Mouse (Mus musculus) liver, embryonic 16.5 days (tissue): Measurements from ENCODE around the gene Zfp760. TPM values are rescaled to one million over a fixed set of nuclear protein-coding genes. Genes with fewer than 3 reads are reported as not detected.

Source experiments
- polyA plus RNA-seq: library from polyadenylated mRNA; unstranded; fragments of >200 nt; fragmentation: Nextera tagmentation; extraction: Ambion mirVana; gene quantifications from 2 replicates; pipeline ENCODE4 v1.2.1, GENCODE M21; 2015

Zfp760 gene
- polyA plus RNA-seq, 1 experiment from 2014 or later: 3.4 TPM

Other genes starting within 250 kb of the Zfp760 start
- 3.1 TPM in 2 replicates for gene Zfp53, start 218.7 kb upstream of the Zfp760 start, polyA plus RNA-seq
- 0.59 and 0.86 TPM in 2 replicates for gene Zfp52, start 172.2 kb upstream of the Zfp760 start, polyA plus RNA-seq
- 5.1 and 5.2 TPM in 2 replicates for gene Zfp948, start 140.7 kb upstream of the Zfp760 start, polyA plus RNA-seq
- 0.91 and 1.5 TPM in 2 replicates for gene Zfp983, start 57.1 kb upstream of the Zfp760 start, polyA plus RNA-seq
- 2.6 and 4.6 TPM in 2 replicates for gene Gm10226, start 15.9 kb upstream of the Zfp760 start, polyA plus RNA-seq
- 1.7 and 1.8 TPM in 2 replicates for gene Zfp229, start 23.1 kb downstream of the Zfp760 start, polyA plus RNA-seq
- gene Zfp820, start 138.0 kb downstream of the Zfp760 start, polyA plus RNA-seq: 1.0 and 1.4 TPM in 2 replicates
- 0.85 and 1.4 TPM in 2 replicates for gene Zfp995, start 202.2 kb downstream of the Zfp760 start, polyA plus RNA-seq